Mouse (Mus musculus) monocyte, adult 2 months (primary cell): ENCODE measurements around the gene Gm7903.
"Not testable (repeated sequence)": the region's sequence is repeated elsewhere in the genome, so short reads cannot be mapped to it uniquely, and the experiment has no call there.

Experiments
- DNase-seq, 2 experiments: peaks; one replicate each; pipeline ENCODE4 v3.0.0; 2022; ENCODE audit warnings: low spot score in 2 of 2, low read depth in 1 of 2

Gene Gm7903

GRCm38 (mm10) chrX:135433535-135433934 is at the start of gene Gm7903:
Gene Gm7903, plus strand, starts transcription at chrX:135433835.
- not testable (repeated sequence) for DNase-seq

DNA sequence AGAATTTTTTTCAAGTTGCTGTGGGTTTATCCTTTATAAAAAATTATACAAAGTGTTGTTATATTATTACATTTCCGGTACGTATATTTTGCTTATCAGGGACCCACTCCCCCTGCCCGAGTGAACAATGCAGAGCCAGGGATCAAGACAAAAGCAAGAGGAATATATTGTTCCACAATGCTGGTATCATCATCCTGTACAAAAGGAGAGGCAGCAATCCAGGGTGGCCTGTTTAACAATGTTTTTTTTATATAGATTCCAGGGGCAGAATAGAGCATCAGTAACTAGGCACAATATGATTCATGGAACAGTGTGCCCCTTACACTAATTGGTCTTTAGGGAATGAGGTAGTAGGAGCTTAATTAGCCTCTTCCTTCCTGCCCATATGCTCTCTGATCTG is 30.1 kb upstream of the Gm7903 start:
- DNase-seq, result not testable (repeated sequence)

DNA sequence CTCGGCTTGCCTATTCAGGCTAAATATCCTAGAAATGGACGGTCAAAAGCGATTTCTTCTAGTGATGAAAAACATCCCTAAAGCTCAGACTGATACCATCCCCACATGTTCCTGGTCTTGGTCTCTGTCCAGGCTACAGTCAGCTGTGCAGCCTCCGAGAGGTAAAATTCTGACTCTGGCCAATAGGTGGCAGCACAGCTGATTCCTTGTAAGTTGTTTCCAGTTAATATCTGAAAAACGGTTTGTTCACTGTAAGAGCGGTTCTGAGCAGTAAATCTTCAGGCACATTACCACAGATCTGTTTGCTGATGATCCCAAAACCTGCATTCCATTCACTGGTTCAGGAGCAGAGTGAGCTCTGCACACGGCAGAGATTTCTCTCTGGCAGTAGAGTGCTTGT is 12.4 kb upstream of the Gm7903 start:
- not testable (repeated sequence) for DNase-seq

- not testable (repeated sequence) for DNase-seq
Measured at GRCm38 (mm10) chrX:135421824-135422223, 11.8 kb upstream of the Gm7903 start.

GRCm38 (mm10) chrX:135422473-135422872 is 11.2 kb upstream of the Gm7903 start:
- not testable (repeated sequence) for DNase-seq

GRCm38 (mm10) chrX:135464160-135464559 is 30.5 kb downstream of the Gm7903 start:
- not testable (repeated sequence) for DNase-seq

- DNase-seq, result not testable (repeated sequence)
Measured at GRCm38 (mm10) chrX:135481902-135482301, 48.3 kb downstream of the Gm7903 start.

GRCm38 (mm10) chrX:135483183-135483582 is 49.5 kb downstream of the Gm7903 start:
- not testable (repeated sequence) for DNase-seq
